Mouse (Mus musculus) ovary, postnatal 36 days (tissue): Measurements from ENCODE around the gene Chd2.
"Not testable (repeated sequence)": the region's sequence is repeated elsewhere in the genome, so short reads cannot be mapped to it uniquely, and the experiment has no call there.

Experiments used
- DNase-seq: peaks from one replicate; pipeline ENCODE4 v3.0.0; 2022; ENCODE audit warnings: low spot score, mixed read lengths

The Chd2 gene

DNA sequence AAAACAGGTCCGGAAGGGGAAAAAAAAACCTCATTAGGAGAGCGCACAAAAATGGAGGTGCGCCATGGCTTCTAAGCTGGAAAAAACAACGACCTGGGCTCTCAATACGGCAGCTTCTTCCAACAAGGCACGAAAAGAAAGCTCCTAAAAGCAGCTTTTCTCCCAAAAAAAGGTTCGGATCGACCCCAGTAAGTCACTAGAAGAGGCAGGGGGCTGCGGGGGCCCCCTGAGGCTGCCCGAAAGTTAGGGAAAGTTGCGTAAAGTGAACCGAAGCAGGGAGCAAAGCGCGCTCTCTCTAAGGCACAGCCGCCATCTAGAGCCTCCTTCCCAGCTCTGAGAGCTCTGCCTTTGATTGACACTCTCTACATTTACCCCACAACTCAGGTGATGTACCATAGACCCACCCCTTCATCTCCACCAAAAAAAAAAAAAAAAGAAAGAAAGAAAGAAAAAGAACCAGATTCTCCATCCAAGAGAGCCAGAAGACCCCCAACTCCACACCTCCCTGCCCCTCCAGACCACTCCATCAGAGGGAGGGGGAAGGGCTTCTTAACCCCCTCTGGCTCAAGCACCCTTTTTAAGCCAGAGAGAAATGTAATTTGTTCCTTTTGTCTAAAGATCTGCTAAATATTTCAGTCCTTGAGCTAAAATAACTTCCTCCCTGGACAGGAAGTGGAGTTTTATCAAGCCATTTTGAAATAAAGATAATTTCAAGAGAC lies at the start of gene Chd2:
TSS of gene Chd2 (minus strand) at position 419 of the 719 bp plus-strand sequence.
- DNase-seq, result peak; percentile 67

DNA sequence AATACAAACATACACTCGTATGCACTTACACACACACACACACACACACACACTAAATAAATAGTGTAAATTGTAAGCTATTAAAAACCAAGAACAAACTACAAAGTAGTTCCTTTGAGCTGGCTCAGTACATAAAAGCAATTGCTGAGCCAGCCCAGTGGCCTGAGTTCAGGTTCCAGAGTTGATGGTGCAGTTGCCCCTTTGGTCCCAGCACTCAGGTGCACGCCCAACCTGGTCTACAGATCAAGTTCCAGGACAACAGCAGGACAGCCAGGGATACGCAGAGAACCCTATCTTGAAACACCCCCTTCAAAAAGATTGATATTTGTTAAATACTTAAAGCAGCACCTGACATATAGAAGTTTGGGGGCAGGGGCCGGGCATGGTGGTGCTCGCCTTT lies 49.1 kb upstream of the Chd2 start:
- no peak for DNase-seq

DNA sequence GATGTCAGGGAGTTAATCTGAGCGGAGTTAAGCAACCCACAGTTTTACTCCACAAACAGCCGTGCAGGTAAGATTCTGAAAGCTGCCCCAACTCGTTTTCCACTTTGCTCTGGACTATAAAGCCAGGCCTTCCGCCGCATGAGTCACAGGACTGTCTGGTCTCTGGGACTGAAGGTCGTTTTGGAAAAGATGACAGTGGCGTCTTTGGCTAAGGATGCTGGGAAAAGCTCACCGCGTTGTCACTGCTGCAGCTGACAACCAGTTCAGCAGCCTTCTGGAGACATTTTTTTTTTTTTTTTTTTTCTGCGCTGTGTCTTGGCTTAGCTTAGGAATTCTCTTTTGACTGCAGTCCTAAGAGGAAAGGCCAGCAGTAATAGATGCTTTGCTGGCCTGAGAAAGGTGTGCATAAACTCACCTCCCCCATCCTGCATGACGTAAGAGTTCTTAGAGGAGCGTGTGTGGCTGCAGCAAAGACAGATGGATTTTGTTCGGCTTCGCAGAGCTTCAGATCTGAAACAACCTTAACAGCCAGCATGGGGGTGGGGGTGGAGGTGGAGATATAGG lies 47.7 kb upstream of the Chd2 start:
- no peak for DNase-seq

DNA sequence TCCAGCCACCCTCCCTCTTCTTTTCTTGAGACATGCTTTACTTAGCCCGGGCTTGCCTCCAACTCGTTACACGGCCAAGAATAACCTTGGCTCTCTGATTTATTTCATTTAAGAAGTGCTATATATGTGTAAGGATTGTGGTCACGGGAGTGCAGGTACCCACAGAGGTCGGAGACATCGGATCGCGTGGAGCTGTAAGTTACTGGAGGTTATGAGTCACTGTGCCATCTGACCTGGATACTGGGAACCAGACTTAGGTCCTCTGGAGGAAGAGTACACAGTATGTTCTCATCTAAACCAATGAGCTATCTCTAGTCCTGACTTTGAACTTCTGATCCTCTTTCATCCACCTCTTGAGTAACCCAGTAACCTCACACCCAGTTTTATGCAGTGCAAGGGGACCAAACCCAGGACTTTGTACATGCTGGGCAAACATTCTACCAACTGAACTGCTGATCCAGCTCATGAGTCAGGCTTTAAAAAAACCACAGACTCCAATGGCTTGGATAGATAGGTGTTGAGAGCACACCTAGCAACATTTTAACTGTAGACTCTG lies 46.8 kb upstream of the Chd2 start:
- DNase-seq, result no peak

DNA sequence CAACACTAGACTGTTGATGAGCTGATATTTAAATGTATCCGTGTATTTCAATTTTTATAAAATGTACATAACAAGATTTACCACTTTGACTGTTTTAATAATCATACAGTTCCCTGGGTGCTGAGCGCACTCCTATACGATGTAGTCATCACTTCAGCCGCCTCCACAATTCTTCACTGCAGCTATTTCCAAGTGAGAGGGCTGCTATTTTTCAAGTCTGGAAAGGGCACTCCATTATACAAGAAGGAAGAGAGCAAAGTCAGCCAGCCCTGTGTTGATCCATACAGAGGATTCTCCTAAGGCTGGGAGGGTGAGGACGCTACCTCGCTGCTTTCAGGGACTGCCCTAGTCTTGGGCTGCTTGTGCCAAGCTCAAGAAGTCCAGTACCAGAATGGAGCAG lies 45.1 kb upstream of the Chd2 start:
- DNase-seq, result no peak

DNA sequence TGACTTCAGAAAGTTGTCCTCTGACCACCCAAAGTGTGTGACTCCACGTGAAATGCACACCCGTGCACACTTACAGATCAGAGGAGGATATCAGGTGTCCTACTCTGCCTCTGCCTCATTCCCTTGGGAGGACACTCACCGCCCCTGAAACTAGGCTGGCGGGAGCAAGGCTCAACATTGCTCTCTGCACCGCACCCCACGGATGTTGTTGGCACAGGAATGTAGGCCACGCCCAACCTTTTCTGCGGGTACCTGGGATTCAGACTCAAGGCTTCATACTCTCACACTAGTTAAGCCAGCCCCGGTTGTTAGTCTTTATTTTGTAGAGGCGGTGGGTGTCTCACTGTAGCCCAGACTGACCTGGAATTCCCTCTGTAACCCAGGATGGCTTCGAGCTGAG lies 44.6 kb upstream of the Chd2 start:
- no peak for DNase-seq

DNA sequence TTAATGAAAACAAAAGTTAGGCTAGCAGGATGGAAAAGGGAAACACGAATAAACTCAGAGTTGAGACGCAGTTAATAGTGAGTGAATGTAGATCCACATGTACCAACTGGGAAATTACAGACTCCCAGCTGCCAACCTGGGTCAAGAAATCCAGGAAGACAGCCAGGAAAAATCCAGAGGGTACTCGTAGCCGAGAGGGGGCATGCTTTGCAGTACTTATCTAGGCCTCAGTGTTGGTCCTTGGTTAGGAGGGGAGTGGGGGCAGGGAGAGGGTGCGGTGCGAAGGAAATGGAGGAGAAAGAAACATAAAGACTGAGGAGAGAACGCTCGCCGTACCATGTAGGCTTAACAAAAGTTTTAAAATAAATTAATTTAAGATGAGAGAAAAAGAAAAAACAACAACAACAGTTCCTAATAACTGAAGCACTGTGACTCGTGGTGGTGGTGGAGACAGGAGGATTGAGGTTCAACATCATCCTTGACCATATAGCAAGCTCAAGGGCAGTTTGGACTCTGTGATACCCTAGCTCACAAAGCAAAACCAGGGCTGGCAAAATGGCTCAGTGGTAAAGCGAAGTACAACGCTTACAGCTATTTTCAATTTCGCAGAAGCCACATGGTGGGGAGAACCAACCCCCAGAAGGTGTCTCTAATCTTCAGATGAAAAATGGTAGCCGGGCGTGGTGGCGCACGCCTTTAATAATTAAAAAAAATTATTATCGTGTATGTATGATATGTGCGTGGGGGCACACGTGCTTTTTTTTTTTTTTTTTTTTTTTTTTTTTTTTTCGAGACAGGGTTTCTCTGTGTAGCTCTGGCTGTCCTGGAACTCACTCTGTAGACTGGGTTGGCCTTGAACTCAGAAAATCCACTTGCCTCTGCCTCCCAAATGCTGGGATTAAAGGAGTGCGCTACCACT lies 43.7 kb upstream of the Chd2 start:
- no peak for DNase-seq

DNA sequence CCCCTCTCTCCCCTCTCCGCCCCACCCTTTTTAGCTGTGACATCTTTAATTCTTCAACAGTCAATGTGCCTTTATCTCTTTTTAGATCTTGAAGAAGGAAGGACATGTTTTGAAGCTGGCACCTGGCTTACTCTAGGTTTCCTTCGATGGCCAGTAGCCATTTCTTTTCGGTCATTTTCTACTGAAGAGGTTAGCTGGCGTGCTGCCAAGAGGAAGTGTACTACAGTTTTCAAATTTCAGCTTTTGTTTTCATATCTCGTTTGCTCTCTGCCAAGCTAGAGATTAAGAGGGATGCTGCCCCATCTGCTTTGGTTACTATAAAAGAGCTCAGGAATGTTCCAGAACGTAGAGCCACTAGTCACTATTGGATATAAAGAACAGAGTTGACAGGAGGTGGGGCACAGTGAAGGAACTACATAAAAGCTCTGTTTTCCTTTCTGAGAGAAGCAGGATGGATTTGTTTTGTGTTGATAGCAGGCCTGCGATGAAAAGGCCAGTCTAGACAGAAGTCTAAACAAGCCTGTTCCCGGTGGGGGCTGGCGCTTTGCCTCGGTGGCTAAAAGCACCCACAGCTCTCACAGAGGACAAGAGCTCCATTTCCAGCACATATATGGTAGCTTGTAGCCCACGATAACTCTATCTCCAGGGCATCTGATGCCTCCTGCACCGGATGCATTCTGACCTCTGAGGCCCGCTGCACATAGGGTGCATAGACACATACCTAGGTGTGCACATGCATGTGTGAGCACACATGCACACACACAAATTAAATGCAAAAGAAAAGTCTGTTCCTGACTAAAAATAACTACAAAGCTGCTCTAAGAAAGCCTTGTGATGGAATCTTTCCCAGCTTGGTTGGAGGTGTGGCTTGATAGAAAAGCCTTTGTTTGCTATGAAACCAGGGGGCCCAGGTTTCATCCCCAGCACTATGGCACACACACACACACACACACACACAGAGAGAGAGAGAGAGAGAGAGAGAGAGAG lies 42.7 kb upstream of the Chd2 start:
- DNase-seq, result peak; percentile 54

DNA sequence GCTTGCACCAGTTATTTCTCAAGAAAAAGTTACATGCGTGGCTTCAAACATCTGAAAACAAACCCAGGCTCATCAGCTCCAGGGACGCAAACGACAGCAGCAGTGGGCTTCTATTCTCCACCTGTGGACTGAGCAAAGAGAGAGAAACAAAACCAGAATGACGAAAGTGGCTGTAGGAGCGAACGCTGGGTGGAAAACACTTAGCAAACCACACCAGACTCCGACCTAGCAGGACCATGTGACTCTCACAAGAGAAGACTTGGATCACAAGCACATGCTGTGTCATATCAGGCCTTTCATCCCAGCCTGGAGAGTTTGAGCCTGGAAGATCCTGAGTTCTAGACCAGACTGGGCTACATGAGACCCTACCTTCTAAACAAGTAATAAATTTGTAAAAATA lies 41.8 kb upstream of the Chd2 start:
- DNase-seq, result no peak

DNA sequence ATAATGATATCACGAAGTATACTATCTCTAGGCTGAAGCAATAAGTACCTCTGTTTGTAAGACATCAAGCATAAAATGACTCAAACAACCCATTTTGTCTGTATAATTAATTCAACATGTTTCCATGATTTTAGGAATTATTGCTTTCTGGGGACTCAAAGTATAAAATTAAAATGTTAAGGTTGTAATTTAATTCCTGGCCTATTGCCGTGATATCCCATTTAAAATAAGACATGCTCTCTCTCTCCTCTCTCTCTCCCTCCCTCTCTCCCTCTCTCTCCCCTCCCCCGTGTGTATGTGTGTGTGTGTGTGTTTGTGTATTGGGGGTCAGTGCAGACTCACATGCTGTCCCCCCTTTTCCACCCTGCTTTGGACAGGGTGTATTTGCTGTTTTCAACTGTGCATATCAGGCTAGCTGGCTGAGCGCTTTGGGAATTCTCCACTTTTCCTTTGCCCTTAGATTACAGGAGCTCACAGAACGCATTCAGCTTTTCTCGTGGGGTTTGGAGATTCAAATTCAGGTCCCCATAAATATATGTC lies 40.3 kb upstream of the Chd2 start:
- no peak for DNase-seq

DNA sequence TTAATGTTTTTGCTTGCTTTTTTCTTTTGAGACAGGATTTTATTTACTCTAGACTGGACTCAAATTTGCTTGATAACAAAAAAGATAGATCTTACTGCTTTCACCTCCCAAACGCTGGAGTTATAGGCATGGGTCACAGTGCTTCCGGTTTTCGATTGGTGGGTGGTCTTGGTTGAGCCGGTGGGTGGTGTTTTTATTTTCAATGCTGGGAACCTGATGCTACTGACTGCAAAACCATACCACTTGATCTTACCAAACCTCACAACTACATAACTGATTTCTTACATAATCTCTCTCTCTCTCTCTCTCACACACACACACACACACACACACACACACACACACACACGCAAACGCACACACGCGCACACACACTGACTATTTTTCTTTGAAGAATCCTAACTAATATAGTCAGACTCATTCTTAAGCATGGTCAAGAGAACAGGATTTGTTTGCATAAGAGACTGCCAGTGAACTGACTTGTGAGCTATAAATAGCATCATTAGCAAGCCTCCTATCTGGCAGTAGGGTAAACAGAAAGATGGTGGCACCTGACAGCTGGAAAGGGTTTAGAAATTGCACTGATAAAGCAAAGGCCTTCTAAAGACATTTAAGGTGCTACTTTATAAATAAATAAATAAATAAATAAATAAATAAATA lies 37.6 kb upstream of the Chd2 start:
- no peak for DNase-seq

DNA sequence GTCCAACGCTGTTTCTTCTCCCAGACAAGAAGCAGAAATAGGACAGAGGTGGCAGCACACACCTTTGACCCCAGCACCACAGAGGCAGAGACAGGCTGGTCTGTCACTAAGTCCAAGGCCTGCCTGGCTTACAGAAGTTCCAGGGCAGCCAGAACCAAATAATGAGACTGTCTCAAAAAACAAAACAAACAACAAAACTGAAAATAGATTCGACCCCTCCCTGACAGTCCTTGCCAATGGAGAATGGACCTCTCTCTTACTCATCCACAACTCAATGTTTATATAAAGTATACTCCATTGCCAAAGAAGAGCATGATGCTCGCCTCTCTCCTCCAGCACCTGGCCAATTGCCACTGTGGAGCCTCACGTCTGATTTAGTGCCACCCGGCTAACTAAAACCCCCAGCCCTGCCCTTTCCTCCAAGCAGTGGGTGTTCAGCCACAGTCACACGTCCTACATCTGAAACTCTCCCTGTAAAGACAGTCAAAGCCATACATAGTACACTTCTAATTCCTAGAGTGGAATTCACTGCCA lies 36.3 kb upstream of the Chd2 start:
- no peak for DNase-seq

DNA sequence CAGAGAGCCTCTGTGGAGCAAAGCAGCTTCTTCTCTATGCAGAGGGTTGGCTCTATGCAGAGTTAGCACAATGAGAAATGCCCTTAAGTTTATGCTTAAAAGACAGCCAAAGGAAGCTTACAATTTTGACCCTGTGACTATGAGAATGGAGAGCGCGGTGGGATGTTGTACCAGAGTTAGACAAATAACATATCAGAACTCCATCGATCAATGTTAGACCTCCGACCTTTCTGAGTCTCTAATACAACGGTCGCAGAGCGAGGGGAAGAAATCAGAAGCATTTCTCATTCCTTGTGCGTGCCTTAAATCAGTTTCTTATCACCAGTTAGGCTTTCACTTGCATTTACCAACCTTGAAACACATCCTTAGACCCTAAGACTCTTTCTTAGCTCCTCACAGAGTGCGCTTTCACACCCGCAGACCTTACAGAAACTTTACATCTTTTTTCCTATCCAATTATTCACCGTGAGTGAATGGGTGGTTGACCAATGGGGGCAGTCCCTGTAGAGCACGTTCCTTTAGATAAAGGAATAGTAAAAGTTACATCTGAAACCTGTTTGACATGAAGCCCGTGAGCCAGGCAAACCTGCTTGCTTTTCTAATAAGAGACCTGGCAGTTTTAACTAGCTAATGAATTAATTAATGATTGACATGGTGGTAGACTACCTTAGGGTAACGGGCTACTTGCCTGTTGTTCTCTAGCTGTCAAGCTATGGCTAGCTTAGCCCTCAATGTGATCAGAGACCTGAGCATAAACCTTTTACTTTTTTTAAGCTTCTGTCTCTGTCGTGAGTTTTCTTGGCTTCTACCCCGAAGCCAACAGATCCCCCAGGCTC lies 34.7 kb upstream of the Chd2 start:
- DNase-seq, result no peak

DNA sequence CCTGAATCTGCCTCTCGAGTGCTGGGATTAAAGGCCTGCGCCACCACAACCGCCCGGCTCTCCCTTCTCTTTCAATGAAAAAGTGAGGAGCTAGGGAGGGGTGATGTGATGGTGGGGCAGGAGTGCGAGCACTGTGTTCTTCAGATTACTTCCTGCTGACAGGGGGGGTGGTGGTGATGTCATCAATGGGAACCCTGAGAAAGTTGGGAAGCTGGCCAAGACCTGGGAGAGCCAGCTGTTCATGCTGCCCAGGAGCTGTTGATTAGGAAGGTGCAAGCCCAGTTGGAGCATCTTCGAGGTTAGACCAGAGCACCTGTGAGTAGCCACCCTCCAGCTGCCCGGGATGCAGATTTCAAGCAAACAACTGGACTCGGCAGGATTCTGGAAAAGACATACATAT lies 33.6 kb upstream of the Chd2 start:
- DNase-seq, result no peak

DNA sequence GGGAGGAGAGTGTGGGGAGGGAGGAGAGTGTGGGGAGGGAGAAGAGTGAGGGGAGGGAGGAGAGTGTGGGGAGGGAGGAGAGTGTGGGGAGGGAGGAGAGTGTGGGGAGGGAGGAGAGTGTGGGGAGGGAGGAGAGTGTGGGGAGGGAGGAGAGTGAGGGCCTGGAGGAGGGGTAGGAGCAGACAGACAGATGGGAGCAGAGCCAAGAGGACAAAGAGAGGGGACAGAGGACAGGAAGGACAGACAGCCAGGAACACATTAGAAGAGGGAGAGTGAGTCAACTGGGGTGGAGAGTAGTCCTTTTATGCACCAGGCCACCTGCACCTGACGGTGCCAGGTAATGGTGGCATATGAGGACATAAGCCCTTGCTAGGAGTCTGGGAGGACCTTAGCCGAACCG lies 33.0 kb upstream of the Chd2 start:
- DNase-seq, result not testable (repeated sequence)

DNA sequence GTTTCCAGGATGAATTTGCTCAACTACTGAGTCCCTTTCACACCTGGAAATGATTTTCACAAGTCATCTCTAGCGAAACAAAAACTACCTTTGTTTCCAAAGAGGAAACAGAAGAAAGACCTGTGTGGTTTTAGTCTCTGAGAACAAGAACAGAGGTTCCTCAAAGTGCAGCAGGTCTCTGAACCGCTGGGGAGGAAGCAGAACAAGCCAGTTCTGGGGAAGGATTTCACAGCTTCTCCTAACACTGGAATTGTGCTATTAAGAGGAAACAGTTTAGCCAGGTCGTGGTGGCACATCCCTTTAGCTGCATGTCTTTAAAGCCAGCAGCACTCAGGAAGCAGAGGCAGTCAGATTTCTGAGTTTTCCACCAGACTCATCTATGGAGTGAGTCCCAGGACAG lies 30.9 kb upstream of the Chd2 start:
- DNase-seq, result no peak

DNA sequence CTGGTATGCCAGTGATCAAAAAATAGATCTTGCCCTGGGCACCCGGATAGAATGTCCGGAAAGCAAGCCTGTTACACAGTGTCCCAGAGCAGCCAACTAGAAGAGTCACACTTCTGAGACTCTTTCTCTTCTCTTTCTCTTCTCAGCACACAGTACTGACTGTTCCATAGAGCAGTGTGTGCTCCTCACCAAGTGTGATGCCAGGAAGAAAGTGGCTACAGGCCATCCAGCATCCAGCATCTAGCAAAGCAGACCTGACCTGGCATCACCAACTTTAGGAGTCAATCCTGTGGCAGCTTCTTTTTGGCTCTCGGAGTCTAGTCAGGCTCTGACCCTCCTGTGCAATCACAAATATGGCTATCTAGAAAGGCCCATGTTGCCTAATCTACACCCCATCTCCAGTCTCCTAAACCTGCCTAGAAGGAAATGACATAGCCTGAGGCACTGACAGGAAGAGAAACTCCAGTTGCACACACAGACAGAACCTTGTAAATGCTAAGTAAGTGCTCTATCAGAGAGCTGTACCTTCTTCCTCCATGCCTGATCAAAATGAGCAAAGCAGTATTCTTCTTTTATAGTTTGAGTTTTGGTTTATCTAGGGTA lies 27.3 kb upstream of the Chd2 start:
- no peak for DNase-seq

DNA sequence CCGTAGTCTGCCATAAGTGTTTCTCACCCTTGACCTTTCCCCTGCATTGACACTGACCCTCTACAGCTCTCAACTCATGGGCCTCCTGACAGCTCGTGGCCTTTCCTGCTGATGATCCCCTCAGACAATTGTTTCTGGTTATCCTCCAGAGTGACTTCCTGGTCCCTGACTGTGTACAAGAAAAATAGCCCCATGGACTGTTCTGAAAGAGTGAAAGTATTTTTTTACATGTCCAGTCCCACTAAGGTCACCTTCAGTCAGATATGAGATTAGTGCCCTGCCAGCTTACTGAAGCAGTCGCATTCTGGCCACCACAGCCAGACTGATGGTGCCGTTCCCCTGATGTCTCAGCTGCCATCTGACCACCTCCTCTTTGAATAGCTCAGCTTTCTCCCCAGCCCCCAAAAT lies 26.1 kb upstream of the Chd2 start:
- DNase-seq, result no peak

DNA sequence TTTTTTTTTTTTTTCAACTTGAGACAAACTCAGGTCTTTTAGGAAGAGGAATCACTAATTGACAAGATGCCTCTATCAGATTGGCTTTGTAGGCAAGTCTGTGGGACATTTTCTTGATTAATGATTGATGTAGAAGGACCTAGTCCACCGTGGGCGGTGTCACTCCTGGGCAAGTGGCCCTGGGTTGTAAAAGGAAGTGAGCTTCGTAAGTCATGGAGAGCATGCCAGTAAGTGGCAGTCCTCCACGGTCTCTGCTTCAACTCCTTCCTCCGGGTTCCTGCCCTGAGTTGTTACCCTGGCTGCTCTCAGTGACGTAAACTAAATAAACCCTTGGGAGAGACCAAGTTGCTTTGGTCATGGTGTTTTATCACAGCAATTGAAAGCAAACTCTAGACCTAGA lies 22.5 kb upstream of the Chd2 start:
- DNase-seq, result no peak
